Mouse (Mus musculus): Measurements from ENCODE around the gene Sbp. TPM values are rescaled to one million over a fixed set of nuclear protein-coding genes. Genes with fewer than 3 reads are reported as not detected.

The Sbp gene
- polyA plus RNA-seq, 1 experiment from 2014 or later: not detected

DNA sequence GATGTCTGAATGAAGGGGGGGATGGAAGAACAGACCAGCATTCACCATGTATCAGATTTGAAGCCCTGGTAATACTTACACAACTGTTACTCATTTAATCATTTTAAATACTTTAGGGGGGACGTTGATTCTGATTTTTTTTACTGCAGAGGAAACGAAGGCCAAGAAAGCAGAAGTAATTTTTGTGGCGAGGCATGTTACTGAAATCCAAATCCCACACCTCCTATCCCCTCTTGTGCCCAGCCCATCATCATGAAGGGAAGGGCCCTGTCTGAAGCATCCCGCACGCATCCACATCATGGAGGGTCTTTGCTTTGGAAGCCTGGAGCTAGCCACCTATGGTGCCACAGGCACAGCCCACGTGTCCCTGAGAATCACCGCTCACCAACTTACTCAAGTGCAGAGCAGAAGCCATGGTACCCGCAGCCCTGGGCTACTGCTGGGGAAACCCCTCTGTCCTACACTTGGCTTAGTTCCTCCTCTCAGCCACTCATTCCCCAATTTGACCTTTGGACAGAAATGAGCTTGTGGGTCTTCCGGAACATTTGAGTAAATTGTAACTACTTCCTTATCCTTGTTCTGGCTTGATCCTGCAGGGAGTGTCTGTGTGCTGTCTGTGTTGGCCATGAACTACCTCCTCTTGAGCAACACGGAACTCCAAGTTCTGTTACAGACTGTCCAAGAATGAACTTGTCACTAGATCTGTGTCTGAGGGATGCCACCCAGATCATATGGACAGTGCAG is 25.4 kb downstream of the Sbp start:
- H3K4me3 ChIP-seq: no peak overlapping the region
- no peaks in the 10 kb centered on the region for H3K27me3 ChIP-seq (replicated peaks)
- no peaks in the 10 kb centered on the region for H3K36me3 ChIP-seq (replicated peaks)
- H3K27ac ChIP-seq: no peak overlapping the region
- no peaks in the 10 kb centered on the region for H3K4me1 ChIP-seq
- WGBS: 89% methylated on average over 10 of the region's 10 CpGs
- H3K9ac ChIP-seq: no peak overlapping the region
- H3K4me2 ChIP-seq: no peak overlapping the region
- no peak for ATAC-seq (replicated peaks)
- H3K9me3 ChIP-seq: no peaks in the 10 kb centered on the region

DNA sequence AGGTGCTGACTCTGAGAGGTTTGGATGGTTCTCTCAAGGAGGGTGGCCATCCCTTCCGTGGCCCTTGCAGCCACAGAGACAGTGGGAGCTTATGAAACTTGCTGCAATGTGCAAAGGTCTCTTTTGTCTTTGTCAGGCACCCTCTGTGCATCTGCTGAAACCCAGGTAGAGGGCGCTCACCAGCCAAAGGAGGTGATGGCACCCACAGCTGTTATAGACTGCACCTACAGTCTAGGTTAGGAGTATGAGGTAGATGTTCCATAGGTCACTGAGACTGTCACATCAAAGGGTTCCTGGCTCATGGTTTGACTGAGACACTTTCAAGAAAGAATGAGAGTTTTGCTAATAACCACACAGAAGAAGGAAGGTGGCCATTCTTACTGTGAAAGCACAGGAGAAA is 27.3 kb downstream of the Sbp start:
- Histone ChIP-seq H3K9me3 (no peaks in the 10 kb centered on the region), H3K36me3 (replicated peaks) (no peaks in the 10 kb centered on the region), H3K4me2 (no peak overlapping the region), H3K4me1 (no peaks in the 10 kb centered on the region), H3K27ac (no peak overlapping the region), H3K27me3 (replicated peaks) (no peaks in the 10 kb centered on the region), H3K4me3 (no peak overlapping the region), H3K9ac (no peak overlapping the region)
- WGBS: 46% methylated on average over 2 of the region's 2 CpGs
- ATAC-seq (replicated peaks): no peak

DNA sequence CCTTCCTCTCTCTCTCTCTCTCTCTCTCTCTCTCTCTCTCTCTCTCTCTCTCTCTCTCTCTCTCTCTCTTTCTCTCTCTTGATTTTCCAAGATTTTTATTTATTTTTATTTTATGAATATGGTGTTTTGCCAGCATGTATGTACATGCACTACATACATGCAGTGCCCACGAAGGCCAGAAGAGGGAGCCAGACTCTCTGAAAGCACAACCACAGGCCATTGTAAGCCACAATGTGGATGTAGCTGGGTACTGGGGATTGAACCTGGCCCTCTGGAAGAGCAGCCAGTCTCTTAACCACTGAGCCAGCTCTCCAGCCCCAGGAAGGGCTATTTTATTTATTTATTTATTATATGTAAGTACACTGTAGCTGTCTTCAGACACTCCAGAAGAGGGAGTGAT is 27.8 kb downstream of the Sbp start:
- H3K9ac ChIP-seq: no peak overlapping the region
- no peaks in the 10 kb centered on the region for H3K9me3 ChIP-seq
- no peak overlapping the region for H3K4me2 ChIP-seq
- H3K4me3 ChIP-seq: no peak overlapping the region
- H3K27ac ChIP-seq: no peak overlapping the region
- 4% methylated on average over 1 of the region's 1 CpGs for WGBS
- no peaks in the 10 kb centered on the region for H3K27me3 ChIP-seq (replicated peaks)
- ATAC-seq (replicated peaks): no peak
- H3K36me3 ChIP-seq (replicated peaks): no peaks in the 10 kb centered on the region
- no peaks in the 10 kb centered on the region for H3K4me1 ChIP-seq

DNA sequence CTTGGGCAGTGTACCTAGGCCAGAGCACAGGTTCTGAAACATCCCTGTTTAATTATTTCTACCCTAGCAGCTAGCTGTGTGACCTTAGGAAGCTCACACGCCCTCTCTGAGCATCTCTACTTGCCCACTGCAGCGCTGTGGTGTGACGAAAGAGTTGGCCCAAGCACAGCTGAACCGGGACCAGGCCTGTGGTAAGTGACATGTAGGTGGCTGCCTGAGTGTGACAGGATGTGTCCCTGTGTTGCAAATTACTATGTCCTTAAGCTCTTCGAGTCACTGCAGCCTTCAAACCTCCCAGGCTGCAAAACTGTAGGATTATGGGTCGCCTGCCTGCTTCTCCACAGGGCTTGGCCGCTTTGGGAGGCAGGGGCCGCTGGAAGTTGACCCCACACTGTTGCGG is 29.8 kb downstream of the Sbp start:
- ATAC-seq (replicated peaks): no peak
- Histone ChIP-seq H3K4me2 (no peak overlapping the region), H3K36me3 (replicated peaks) (no peaks in the 10 kb centered on the region), H3K9me3 (no peaks in the 10 kb centered on the region), H3K4me3 (no peak overlapping the region), H3K27me3 (replicated peaks) (no peaks in the 10 kb centered on the region), H3K9ac (no peak overlapping the region), H3K27ac (no peak overlapping the region), H3K4me1 (no peaks in the 10 kb centered on the region)
- WGBS: 81% methylated on average over 9 of the region's 9 CpGs

DNA sequence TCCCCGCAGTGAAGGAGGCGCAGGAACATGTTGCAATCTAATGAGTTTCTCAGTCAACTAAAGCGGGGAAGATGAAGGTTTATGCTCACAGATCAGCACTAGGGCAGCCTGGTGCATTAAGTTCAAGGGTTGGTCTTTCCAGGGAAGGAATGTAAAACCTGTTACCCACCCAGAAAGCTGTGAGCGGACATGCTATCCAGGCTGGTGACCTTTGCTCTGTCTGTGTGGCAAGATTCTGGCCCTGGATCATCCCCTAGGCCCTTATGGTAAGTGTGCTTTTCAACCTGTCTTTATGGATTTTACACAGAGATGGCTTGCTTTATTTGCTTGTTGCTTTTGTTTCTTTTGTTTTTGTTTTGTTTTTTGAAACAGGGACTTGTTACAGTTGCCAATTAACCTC is 35.2 kb downstream of the Sbp start:
- H3K9me3 ChIP-seq: no peaks in the 10 kb centered on the region
- no peak overlapping the region for H3K27ac ChIP-seq
- no peak overlapping the region for H3K4me3 ChIP-seq
- H3K4me1 ChIP-seq: no peaks in the 10 kb centered on the region
- no peak overlapping the region for H3K9ac ChIP-seq
- 68% methylated on average over 4 of the region's 4 CpGs for WGBS
- no peak overlapping the region for H3K4me2 ChIP-seq
- H3K27me3 ChIP-seq (replicated peaks): no peaks in the 10 kb centered on the region
- no peak for ATAC-seq (replicated peaks)
- no peaks in the 10 kb centered on the region for H3K36me3 ChIP-seq (replicated peaks)

DNA sequence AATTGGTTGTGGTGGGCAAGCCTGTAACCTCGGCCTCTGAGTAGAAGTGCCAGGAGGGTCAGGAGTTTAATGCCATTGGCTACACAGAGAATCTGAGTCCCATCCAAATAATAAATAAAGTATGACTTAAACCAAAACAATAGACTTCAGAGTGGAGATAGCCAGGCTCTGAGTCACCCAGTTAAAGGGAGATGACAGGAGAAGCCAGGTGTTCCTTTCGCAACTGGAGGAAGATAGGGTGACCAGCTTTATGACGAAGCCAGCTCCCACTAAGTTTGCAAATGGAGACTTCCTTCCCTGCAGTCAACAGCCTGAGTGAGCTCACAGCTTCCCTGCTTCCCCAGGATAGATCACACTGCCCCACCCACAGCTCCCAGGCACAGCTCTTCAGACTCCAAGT is 38.0 kb downstream of the Sbp start:
- Histone ChIP-seq H3K4me1 (no peaks in the 10 kb centered on the region), H3K27ac (no peak overlapping the region), H3K27me3 (replicated peaks) (no peaks in the 10 kb centered on the region), H3K4me2 (no peak overlapping the region), H3K9ac (no peak overlapping the region), H3K9me3 (no peaks in the 10 kb centered on the region), H3K36me3 (replicated peaks) (no peaks in the 10 kb centered on the region), H3K4me3 (no peak overlapping the region)
- 72% methylated on average over 3 of the region's 3 CpGs for WGBS
- ATAC-seq (replicated peaks): no peak

DNA sequence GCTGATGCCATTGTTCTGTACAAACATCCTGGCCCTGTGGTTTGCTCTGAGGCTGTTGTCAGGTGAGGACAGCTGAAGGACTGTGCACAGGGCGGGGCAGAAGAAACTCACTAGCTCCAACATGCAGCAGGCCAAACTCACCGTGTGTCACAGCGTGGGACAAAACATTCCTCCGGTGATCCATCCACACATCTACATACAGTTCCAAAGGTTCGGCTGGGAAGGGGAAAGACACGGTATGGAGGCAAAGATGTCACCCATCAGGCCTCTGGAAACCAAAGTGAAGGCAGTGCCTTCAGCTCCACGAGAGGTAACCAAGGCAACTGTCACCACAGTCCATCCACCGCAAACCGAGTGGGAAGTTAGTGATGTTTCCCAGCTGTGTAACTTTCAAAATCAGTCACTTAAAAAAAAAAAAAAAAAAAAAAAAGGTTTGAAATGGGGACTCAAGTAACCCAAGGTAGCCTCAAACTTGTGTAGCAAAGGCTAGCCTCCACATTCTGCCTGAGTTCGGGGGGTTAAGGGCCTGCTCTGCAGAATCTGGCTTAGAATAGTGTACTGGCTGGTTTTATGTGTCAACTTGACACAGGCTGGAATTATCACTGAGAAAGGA is 38.9 kb downstream of the Sbp start, which contains the start of gene Prss30:
TSS of gene Prss30 (minus strand) at position 270 of the 613 bp plus-strand sequence.
- no peak within 1 kb of the TSS for H3K4me3 ChIP-seq
- no peaks in the 10 kb centered on the region for H3K9me3 ChIP-seq
- no peak for ATAC-seq (replicated peaks)
- H3K4me1 ChIP-seq: no peaks in the 10 kb centered on the region
- WGBS: 81% methylated on average over 10 of the region's 10 CpGs
- no peaks in the 10 kb centered on the region for H3K27me3 ChIP-seq (replicated peaks)
- no peak within 1 kb of the TSS for H3K9ac ChIP-seq
- no peak within 1 kb of the TSS for H3K4me2 ChIP-seq
- H3K27ac ChIP-seq: no peak within 1 kb of the TSS
- no peaks in the 10 kb centered on the region for H3K36me3 ChIP-seq (replicated peaks)

DNA sequence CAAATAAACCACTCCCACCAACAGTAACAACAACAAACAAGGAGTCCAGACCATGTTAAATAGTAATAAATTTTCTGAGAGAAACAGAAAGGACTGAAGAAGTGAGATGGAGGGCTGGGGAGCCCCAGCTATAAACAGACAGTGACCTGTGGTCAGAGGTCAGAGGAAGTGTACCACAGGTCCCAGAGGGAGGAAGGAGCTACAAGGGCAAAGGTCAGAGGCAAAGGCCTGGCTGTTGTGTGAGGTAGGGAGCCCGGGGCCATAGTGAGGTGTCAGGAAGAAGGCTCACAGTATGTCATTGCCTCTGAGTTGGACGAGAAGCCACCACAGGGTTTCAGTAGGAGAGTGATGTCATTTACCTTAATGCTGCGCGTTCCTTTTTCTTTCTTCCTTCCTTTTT is 41.4 kb downstream of the Sbp start:
- 66% methylated on average over 4 of the region's 4 CpGs for WGBS
- no peak overlapping the region for H3K27ac ChIP-seq
- no peak for ATAC-seq (replicated peaks)

DNA sequence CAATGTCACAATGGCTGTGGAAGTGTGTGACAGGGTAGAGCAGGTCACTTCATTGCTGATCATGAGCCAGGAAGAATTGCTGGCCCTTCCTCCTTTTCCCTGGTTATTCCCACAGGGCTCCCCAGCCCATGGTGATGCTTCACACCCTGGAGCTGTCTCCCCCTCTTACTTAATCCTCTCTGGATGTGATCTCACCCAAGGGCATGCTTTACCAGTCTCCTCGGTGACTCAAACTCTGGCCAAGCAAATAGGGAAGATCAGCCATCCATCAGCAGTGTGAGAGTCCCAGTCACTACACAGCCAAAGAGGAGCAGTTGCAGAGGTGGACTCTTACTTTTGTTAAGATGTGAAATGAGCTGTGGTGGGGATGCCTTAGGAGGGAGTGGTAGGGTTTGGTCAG is 43.5 kb downstream of the Sbp start:
- Histone ChIP-seq H3K9me3 (no peaks in the 10 kb centered on the region), H3K27ac (no peak overlapping the region), H3K4me2 (no peak overlapping the region), H3K27me3 (replicated peaks) (no peaks in the 10 kb centered on the region), H3K4me3 (no peak overlapping the region), H3K4me1 (no peaks in the 10 kb centered on the region), H3K9ac (no peak overlapping the region), H3K36me3 (replicated peaks) (no peaks in the 10 kb centered on the region)
- ATAC-seq (replicated peaks): no peak
- WGBS: 80% methylated on average over 1 of the region's 1 CpGs

More for the DNA sequence above, 41.4 kb downstream of the Sbp start:
- Histone ChIP-seq H3K9me3 (no peaks in the 10 kb centered on the region), H3K4me2 (no peak overlapping the region), H3K36me3 (replicated peaks) (no peaks in the 10 kb centered on the region), H3K4me3 (no peak overlapping the region), H3K27me3 (replicated peaks) (no peaks in the 10 kb centered on the region), H3K4me1 (no peaks in the 10 kb centered on the region), H3K9ac (no peak overlapping the region)

DNA sequence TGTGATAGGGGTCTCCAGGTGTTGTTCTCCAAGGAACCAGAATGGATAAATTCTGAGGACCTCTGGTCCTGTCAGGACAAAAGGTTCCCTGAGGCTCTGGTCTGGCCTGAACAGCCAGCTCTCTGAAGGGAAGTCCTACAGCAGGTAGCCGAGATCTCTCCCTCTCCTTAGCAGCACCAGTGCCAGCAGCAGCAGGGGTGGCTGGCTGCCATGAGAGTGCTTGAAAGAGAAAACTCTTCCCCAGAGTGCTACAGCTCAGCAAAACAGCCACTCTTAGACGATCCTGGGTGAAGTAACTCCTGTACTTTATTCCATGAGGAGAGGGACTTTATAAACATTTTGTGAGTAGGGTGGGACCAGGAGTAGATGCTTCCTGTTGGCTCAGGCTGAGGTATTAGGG is 48.3 kb downstream of the Sbp start:
- Histone ChIP-seq H3K9ac (no peak overlapping the region), H3K27ac (no peak overlapping the region), H3K4me2 (no peak overlapping the region), H3K4me1 (peaks cover 13% of the 10 kb centered on the region), H3K27me3 (replicated peaks) (no peaks in the 10 kb centered on the region), H3K36me3 (replicated peaks) (no peaks in the 10 kb centered on the region), H3K9me3 (no peaks in the 10 kb centered on the region), H3K4me3 (no peak overlapping the region)
- no peak for ATAC-seq (replicated peaks)
- 37% methylated on average over 2 of the region's 2 CpGs for WGBS

DNA sequence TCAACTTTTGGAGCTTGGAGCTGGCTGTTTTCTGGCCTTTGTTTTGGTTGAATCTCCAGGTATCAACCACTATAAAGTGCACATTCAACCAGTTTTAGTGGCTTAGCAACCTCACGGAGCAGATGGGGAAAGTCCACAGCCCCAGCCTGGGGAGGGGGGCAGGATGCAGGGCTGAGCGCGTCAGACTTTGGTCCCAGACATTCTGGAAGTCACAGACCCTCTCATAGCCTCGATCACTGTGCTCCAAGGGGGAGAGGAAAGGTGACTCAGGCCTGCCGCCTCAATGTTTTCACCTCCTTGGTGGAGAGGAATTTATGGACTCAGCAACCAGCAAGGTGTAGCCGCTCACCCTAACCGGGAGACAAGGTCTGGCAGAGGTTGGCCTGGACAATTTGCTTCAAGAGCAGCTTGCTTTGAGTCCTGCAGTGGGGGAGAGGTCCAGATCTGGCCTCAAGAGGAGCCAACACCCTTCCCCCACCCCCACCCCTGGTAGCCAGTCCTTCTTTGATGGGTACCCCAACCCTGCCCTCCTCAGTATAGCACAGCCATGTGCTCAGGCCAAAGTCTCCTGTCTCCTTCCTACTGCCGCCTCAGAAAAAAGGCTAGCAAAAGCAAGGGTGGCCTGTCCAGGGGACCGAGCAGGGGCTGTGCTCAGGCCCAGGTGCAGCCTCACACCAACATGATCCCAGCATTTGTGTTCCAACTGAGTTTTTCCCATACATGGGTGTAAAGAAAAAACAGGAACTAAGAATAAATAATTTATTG is 51.5 kb downstream of the Sbp start:
- 0 out of 2 replicates have a peak overlapping the region, but pooled peaks have one; percentile 6 for H3K27ac ChIP-seq
- H3K9me3 ChIP-seq: no peaks in the 10 kb centered on the region
- H3K9ac ChIP-seq: peak overlapping the region; percentile 8; the same call in 1 of the 2 replicates
- peak overlapping the region; percentile 33; the same call in 1 of the 2 replicates for H3K4me3 ChIP-seq
- H3K4me1 ChIP-seq: peaks cover 13% of the 10 kb centered on the region
- ATAC-seq (replicated peaks): peak; percentile 83
- H3K36me3 ChIP-seq (replicated peaks): no peaks in the 10 kb centered on the region
- peak overlapping the region; percentile 59 for H3K4me2 ChIP-seq
- WGBS: 70% methylated on average over 9 of the region's 9 CpGs
- no peaks in the 10 kb centered on the region for H3K27me3 ChIP-seq (replicated peaks)

DNA sequence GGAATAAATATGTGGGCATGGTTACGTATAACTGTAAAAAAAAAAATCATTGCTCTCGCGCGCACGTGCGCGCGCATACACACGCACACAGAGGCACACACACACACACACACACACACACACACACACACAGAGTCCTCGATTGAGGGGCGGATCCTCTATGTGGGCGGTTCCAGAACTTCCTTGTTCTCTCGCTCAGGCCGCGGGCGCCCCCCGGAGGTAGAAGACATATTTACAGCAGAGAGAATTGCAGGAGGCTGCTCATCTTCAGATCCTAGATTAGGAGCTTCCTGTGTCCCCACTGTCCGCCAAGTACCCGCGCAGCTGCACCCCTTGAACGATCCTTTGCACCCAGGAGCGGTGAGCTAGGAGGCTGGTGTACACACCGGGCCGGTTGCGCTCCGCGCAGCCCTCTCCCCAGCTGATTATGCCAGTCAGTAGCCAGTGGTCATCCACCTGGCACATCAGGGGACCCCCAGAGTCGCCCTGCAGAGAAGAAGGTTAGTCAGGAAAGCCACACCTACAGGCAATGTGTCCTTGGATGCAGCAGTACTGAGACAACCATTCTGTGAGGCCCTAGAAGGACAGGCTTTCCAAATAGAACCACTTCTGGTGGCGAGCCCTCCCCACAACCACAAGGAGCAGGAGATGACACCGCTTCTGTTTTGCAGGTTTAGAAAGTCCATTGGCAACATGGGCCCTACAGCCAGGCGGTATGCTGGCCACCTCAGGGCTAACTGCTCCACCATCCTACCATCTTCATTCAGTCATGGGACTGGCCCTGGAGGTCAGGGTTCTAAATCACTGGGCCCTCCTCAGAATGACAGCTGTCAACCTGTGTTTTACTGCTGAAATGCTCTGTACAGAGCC is 52.3 kb downstream of the Sbp start:
- Histone ChIP-seq H3K4me2 (peak overlapping the region; percentile 59), H3K9me3 (no peaks in the 10 kb centered on the region), H3K9ac (peak overlapping the region; percentile 53), H3K27ac (no peak overlapping the region), H3K4me3 (peak overlapping the region; percentile 33), H3K36me3 (replicated peaks) (no peaks in the 10 kb centered on the region), H3K27me3 (replicated peaks) (no peaks in the 10 kb centered on the region), H3K4me1 (peaks cover 13% of the 10 kb centered on the region)
- peak; percentile 84 for ATAC-seq (replicated peaks)
- WGBS: 10% methylated on average over 31 of the region's 31 CpGs
